Mouse (Mus musculus) left cerebral cortex, adult 8-10 months (tissue): ENCODE results near the gene Alad. TPM values are rescaled to one million over a fixed set of nuclear protein-coding genes. Genes with fewer than 3 reads are reported as not detected.
"Not testable (repeated sequence)": the region's sequence is repeated elsewhere in the genome, so short reads cannot be mapped to it uniquely, and the experiment has no call there.

Experiments
- DNase-seq, 2 experiments: peaks; one replicate each; pipeline ENCODE4 v3.0.0; 2022; ENCODE audit warnings: low spot score in 2 of 2
- total RNA-seq, 4 experiments: library from RNA; stranded (reverse); gene quantifications; 2 replicates each; pipeline ENCODE4 v1.2.4; 2022

Gene Alad
- total RNA-seq, 4 experiments from 2014 or later, result 35.5 to 39.6 (median 36.9) TPM

GRCm38 (mm10) chr4:62486162-62486696, 33.5 kb downstream of the Alad start:
- no peak for DNase-seq

- DNase-seq, result no peak
These were observed 34.1 kb downstream of the Alad start for GRCm38 (mm10) chr4:62485450-62486161.

- no peak for DNase-seq
These were observed 34.8 kb downstream of the Alad start for GRCm38 (mm10) chr4:62484928-62485327.

- DNase-seq, result no peak
These were observed 38.8 kb downstream of the Alad start for GRCm38 (mm10) chr4:62480709-62481605.

GRCm38 (mm10) chr4:62479937-62480708, 39.6 kb downstream of the Alad start, which contains the start of gene Bspry:
TSS of gene Bspry (plus strand) at chr4:62480053.
- no peak for DNase-seq

- not testable (repeated sequence) for DNase-seq
These were observed 40.2 kb downstream of the Alad start for GRCm38 (mm10) chr4:62479593-62479936.

- no peak for DNase-seq
These were observed 42.0 kb downstream of the Alad start for GRCm38 (mm10) chr4:62477542-62478244.

- DNase-seq, result no peak
These were observed 43.9 kb downstream of the Alad start for GRCm38 (mm10) chr4:62475793-62476192.

GRCm38 (mm10) chr4:62475131-62475530, 44.6 kb downstream of the Alad start:
- no peak for DNase-seq

GRCm38 (mm10) chr4:62472071-62472470, 47.6 kb downstream of the Alad start:
- peak in 1 of 2 experiments; percentile 47 for DNase-seq

GRCm38 (mm10) chr4:62470598-62471051, 49.1 kb downstream of the Alad start, which contains the start of gene Wdr31:
TSS of gene Wdr31 (minus strand) at chr4:62470896.
- peak; percentile 69 to 77 for DNase-seq

GRCm38 (mm10) chr4:62468158-62468557, 51.6 kb downstream of the Alad start:
- no peak for DNase-seq

GRCm38 (mm10) chr4:62463124-62463523, 56.6 kb downstream of the Alad start:
- no peak for DNase-seq

- no peak for DNase-seq
These were observed 59.4 kb downstream of the Alad start for GRCm38 (mm10) chr4:62460348-62460747.

Other genes starting within 250 kb of the Alad start
- gene Fkbp15, start 159.4 kb downstream of the Alad start, total RNA-seq, result 10 to 100 TPM; 34.7 to 40.4 (median 38.3) TPM
- gene Slc31a1, start 159.2 kb downstream of the Alad start, total RNA-seq, result 10 to 100 TPM; 12.1 to 13.9 (median 13.0) TPM
- gene Cdc26, start 111.3 kb downstream of the Alad start, total RNA-seq, result 10 to 100 TPM; 47.8 to 58.0 (median 54.3) TPM
- 10 to 100 TPM; 11.4 to 13.8 (median 12.6) TPM for gene Prpf4, start 111.1 kb downstream of the Alad start, total RNA-seq
- gene Rnf183, start 84.7 kb downstream of the Alad start, total RNA-seq, result not detected
- 10 to 100 TPM in 2 of 4 experiments, 1 to 10 TPM in 2; 9.1 to 11.4 (median 10.6) TPM for gene Wdr31, start 49.0 kb downstream of the Alad start, total RNA-seq
- under 1 TPM in 3 of 4 experiments, not detected in 1; 0.32 to 0.61 (median 0.41) TPM for gene Bspry, start 39.9 kb downstream of the Alad start, total RNA-seq
- gene Hdhd3, start 16.5 kb downstream of the Alad start, total RNA-seq, result 1 to 10 TPM; 7.8 to 9.6 (median 9.5) TPM
- gene Pole3, start 5.2 kb upstream of the Alad start, total RNA-seq, result 10 to 100 TPM; 27.6 to 29.5 (median 28.3) TPM
- gene 4933430I17Rik, start 5.5 kb upstream of the Alad start, total RNA-seq, result under 1 TPM; 0.35 to 0.73 (median 0.44) TPM
- gene Rgs3, start 39.9 kb upstream of the Alad start, total RNA-seq, result 10 to 100 TPM; 30.4 to 34.1 (median 32.8) TPM